In genomic region chr13:58809930-58810329, GRCm38 (mm10) we compare ENCODE assay signal across 9 mouse cellular contexts. TPM values are rescaled to one million over a fixed set of nuclear protein-coding genes. Genes with fewer than 3 reads are reported as not detected.
DNase-seq lines count a peak whose midpoint lies in the region; ATAC-seq lines count a peak whose summit lies in the region.
"Had no signal": no experiment of that assay in that cellular context is flagged by ENCODE, and none has a peak within 500 bp of the region (broad histone marks: within the 10 kb centered on the region; RNA-seq: fewer than 3 reads in every experiment).

No protein-coding gene starts in this region.

- H3K36me3 ChIP-seq in embryonic facial prominence, embryonic 10.5 days (replicated peaks), result no peaks in the 10 kb centered on the region
- H3K36me3 ChIP-seq in hindbrain, embryonic 14.5 days (replicated peaks; ENCODE audit: control insufficient read depth, insufficient read depth), result 0 out of 2 replicates have a peak, but pooled peaks cover 9% of the 10 kb centered on the region
- no peaks in the 10 kb centered on the region for H3K36me3 ChIP-seq in midbrain, embryonic 10.5 days
- H3K36me3 ChIP-seq: heart, embryonic 15.5 days had no signal

- H3K4me1 ChIP-seq in embryonic facial prominence, embryonic 10.5 days, result peaks cover 28% of the 10 kb centered on the region
- peaks cover 41% of the 10 kb centered on the region for H3K4me1 ChIP-seq in hindbrain, embryonic 14.5 days (replicated peaks; ENCODE audit: control insufficient read depth, insufficient read depth, low read length)
- peaks cover 41% of the 10 kb centered on the region for H3K4me1 ChIP-seq in midbrain, embryonic 10.5 days

- H3K27me3 ChIP-seq in embryonic facial prominence, embryonic 10.5 days (replicated peaks; ENCODE audit: low read depth, poor library complexity, severe bottlenecking), result peaks cover 63% of the 10 kb centered on the region
- no peaks in the 10 kb centered on the region for H3K27me3 ChIP-seq in hindbrain, embryonic 14.5 days (ENCODE audit: control insufficient read depth, insufficient read depth, low read length)
- peaks cover 64% of the 10 kb centered on the region for H3K27me3 ChIP-seq in midbrain, embryonic 10.5 days (ENCODE audit: low read depth, poor library complexity, severe bottlenecking)

- no peaks in the 10 kb centered on the region for H3K9me3 ChIP-seq in embryonic facial prominence, embryonic 10.5 days
- H3K9me3 ChIP-seq in hindbrain, embryonic 14.5 days (ENCODE audit: control insufficient read depth, low read length), result no peaks in the 10 kb centered on the region
- H3K9me3 ChIP-seq in midbrain, embryonic 10.5 days (replicated peaks), result no peaks in the 10 kb centered on the region
- H3K9me3 ChIP-seq: heart, embryonic 15.5 days had no signal

- H3K4me2 ChIP-seq in hindbrain, embryonic 14.5 days (replicated peaks), result peak overlapping the region; percentile 90
- H3K4me2 ChIP-seq: heart, embryonic 15.5 days had no signal

- DNase-seq in brain, adult 2 months (ENCODE audit: low read depth, low spot score), result peak; percentile 81
- no peak for DNase-seq in embryonic facial prominence, embryonic 10.5 days (ENCODE audit: low spot score)
- DNase-seq in hindbrain, embryonic 14.5 days (ENCODE audit: low spot score), result peak; percentile 28
- no peak for DNase-seq in midbrain, embryonic 10.5 days (ENCODE audit: low spot score)
- DNase-seq in adrenal gland, postnatal 14 days, result no peak
- no peak for DNase-seq in thymus, postnatal 36 days
- no peak for DNase-seq in retina, postnatal 1 day

- H3K4me3 ChIP-seq in embryonic facial prominence, embryonic 10.5 days, result peak overlapping the region; percentile 28; the same call in 1 of the 2 replicates
- H3K4me3 ChIP-seq in hindbrain, embryonic 14.5 days (replicated peaks; ENCODE audit: low read length), result peak overlapping the region; percentile 80
- H3K4me3 ChIP-seq in midbrain, embryonic 10.5 days, result peak overlapping the region; percentile 86
- H3K4me3 ChIP-seq: heart, embryonic 15.5 days had no signal

- H3K27ac ChIP-seq in embryonic facial prominence, embryonic 10.5 days (replicated peaks), result no peak overlapping the region
- H3K27ac ChIP-seq in hindbrain, embryonic 14.5 days, result peak overlapping the region; percentile 97
- H3K27ac ChIP-seq in midbrain, embryonic 10.5 days (replicated peaks), result no peak overlapping the region
- H3K27ac ChIP-seq: heart, embryonic 15.5 days had no signal

- peak overlapping the region; percentile 94 for H3K9ac ChIP-seq in hindbrain, embryonic 14.5 days
- H3K9ac ChIP-seq: heart, embryonic 15.5 days had no signal

- ATAC-seq in hindbrain, embryonic 14.5 days (ENCODE audit: low FRiP score), result no peak
- no peak for ATAC-seq in monocyte, adult 5-6 weeks (replicated peaks; ENCODE audit: insufficient number of reproducible peaks, low FRiP score, low TSS enrichment, poor library complexity, severe bottlenecking)

- WGBS in embryonic facial prominence, embryonic 10.5 days, result 78% methylated on average over 8 of the region's 8 CpGs
- 47% methylated on average over 8 of the region's 8 CpGs for WGBS in hindbrain, embryonic 14.5 days
- WGBS in midbrain, embryonic 10.5 days, result 77% methylated on average over 8 of the region's 8 CpGs

RNA-seq across cellular contexts. Expression of gene Ntrk2, which starts 3.6 kb away (rescaled TPM):
- polyA plus RNA-seq in embryonic facial prominence, embryonic 10.5 days (2016; fragmentation: Nextera tagmentation; extraction: Ambion mirVana), result 11.5 and 12.3 TPM in 2 replicates
- 108 and 117 TPM in 2 replicates for polyA plus RNA-seq in hindbrain, embryonic 14.5 days (2014; fragmentation: Nextera tagmentation; extraction: Ambion mirVana)
- 14.8 and 24.8 TPM in 2 replicates for polyA plus RNA-seq in midbrain, embryonic 10.5 days (2016; fragmentation: Nextera tagmentation; extraction: Ambion mirVana)
- 29.3 and 31.5 TPM in 2 replicates for total RNA-seq in adrenal gland, postnatal 14 days (2021)
- not detected in 3 replicates for total RNA-seq in monocyte, adult 5-6 weeks (2017)

Comparison
In these comparisons a context has a peak if more than half of its experiments do, and no peak if none do; other contexts are left out.
1. DNase-seq: peak in brain, adult 2 months (single experiment) and hindbrain, embryonic 14.5 days (single experiment); none in embryonic facial prominence, embryonic 10.5 days (single experiment), midbrain, embryonic 10.5 days (single experiment), adrenal gland, postnatal 14 days (single experiment), thymus, postnatal 36 days (0 of 2) and retina, postnatal 1 day (single experiment).
2. H3K4me3 ChIP-seq: peak in every context shown above with its lines; median percentile 86 in midbrain, embryonic 10.5 days; 80 in hindbrain, embryonic 14.5 days; 28 in embryonic facial prominence, embryonic 10.5 days.